Mouse (Mus musculus) bone marrow macrophage, adult 2 months (primary cell): ENCODE results near the gene Uggt1.

ENCODE experiments used
- CTCF ChIP-seq: IDR thresholded peaks from 2 replicates; pipeline ENCODE4 v1.5.1; 2012; ENCODE audit warnings: low read depth, mild to moderate bottlenecking, low read length, moderate library complexity
- POLR2A ChIP-seq: IDR thresholded peaks from 2 replicates; pipeline ENCODE4 v1.6.1; 2012; ENCODE audit warnings: mild to moderate bottlenecking, low read depth, low read length, borderline replicate concordance

- TF ChIP-seq CTCF = no peak
- TF ChIP-seq POLR2A = no peak
These were observed 148.9 kb downstream of the Uggt1 start for GRCm38 (mm10) chr1:36095423-36096272.
